In genomic region chr6:77694093-77694492, GRCm38 (mm10) we compare ENCODE assay signal across 20 mouse cellular contexts.
DNase-seq lines count a peak whose midpoint lies in the region; ATAC-seq and TF ChIP-seq lines count a peak whose summit lies in the region.
"Had no signal": no experiment of that assay in that cellular context is flagged by ENCODE, and none has a peak within 500 bp of the region (broad histone marks: within the 10 kb centered on the region; RNA-seq: fewer than 3 reads in every experiment).

No protein-coding gene starts in this region.

- no peak overlapping the region for H3K4me3 ChIP-seq in forebrain, embryonic 15.5 days
- no peak overlapping the region for H3K4me3 ChIP-seq in forebrain, embryonic 10.5 days
- H3K4me3 ChIP-seq in lung, embryonic 14.5 days (ENCODE audit: low read depth, low read length): no peak overlapping the region
- H3K4me3 ChIP-seq: erythroblast, embryonic 14.5 days; heart, embryonic 13.5 days; intestine, embryonic 15.5 days; limb, embryonic 10.5 days; liver, embryonic 13.5 days; neural tube, embryonic 12.5 days had no signal

- no peaks in the 10 kb centered on the region for H3K36me3 ChIP-seq in forebrain, embryonic 15.5 days
- no peaks in the 10 kb centered on the region for H3K36me3 ChIP-seq in forebrain, embryonic 10.5 days (replicated peaks)
- H3K36me3 ChIP-seq in lung, embryonic 14.5 days (ENCODE audit: insufficient read depth): no peaks in the 10 kb centered on the region
- H3K36me3 ChIP-seq: G1E; heart, embryonic 13.5 days; intestine, embryonic 15.5 days; limb, embryonic 10.5 days; liver, embryonic 13.5 days; neural tube, embryonic 12.5 days had no signal

- no peak for TF ChIP-seq CTCF in lung, embryonic 14.5 days (IDR thresholded peaks at IDR 0.05; ENCODE audit: low read depth)

- H3K4me2 ChIP-seq in forebrain, embryonic 15.5 days (replicated peaks): no peak overlapping the region
- H3K4me2 ChIP-seq in lung, embryonic 14.5 days: no peak overlapping the region
- H3K4me2 ChIP-seq: heart, embryonic 13.5 days; intestine, embryonic 15.5 days; liver, embryonic 13.5 days; neural tube, embryonic 12.5 days had no signal

- H3K9me3 ChIP-seq in forebrain, embryonic 15.5 days: no peaks in the 10 kb centered on the region
- H3K9me3 ChIP-seq in forebrain, embryonic 10.5 days: no peaks in the 10 kb centered on the region
- H3K9me3 ChIP-seq in lung, embryonic 14.5 days (ENCODE audit: low read depth, low read length): no peaks in the 10 kb centered on the region
- H3K9me3 ChIP-seq: heart, embryonic 13.5 days; intestine, embryonic 15.5 days; limb, embryonic 10.5 days; liver, embryonic 13.5 days; neural tube, embryonic 12.5 days had no signal

- ATAC-seq in forebrain, embryonic 15.5 days (replicated peaks): peak; percentile 55
- ATAC-seq in lung, embryonic 14.5 days (ENCODE audit: insufficient read depth): no peak
- ATAC-seq: intestine, embryonic 15.5 days had no signal

- intact Hi-C loops in left cerebral cortex, postnatal 14 days (cut with DNase I): no loop called here

- H3K9ac ChIP-seq in forebrain, embryonic 15.5 days (replicated peaks): no peak overlapping the region
- H3K9ac ChIP-seq in lung, embryonic 14.5 days: no peak overlapping the region
- H3K9ac ChIP-seq: heart, embryonic 13.5 days; intestine, embryonic 15.5 days; liver, embryonic 13.5 days; neural tube, embryonic 12.5 days had no signal

- H3K27me3 ChIP-seq in forebrain, embryonic 15.5 days: no peaks in the 10 kb centered on the region
- H3K27me3 ChIP-seq in forebrain, embryonic 10.5 days (ENCODE audit: poor library complexity, severe bottlenecking): no peaks in the 10 kb centered on the region
- no peaks in the 10 kb centered on the region for H3K27me3 ChIP-seq in lung, embryonic 14.5 days (ENCODE audit: insufficient read depth, low read length)
- H3K27me3 ChIP-seq: heart, embryonic 13.5 days; intestine, embryonic 15.5 days; liver, embryonic 13.5 days; neural tube, embryonic 12.5 days had no signal

- H3K4me1 ChIP-seq in forebrain, embryonic 15.5 days: peaks cover 7% of the 10 kb centered on the region; the same call in 1 of the 2 replicates
- no peaks in the 10 kb centered on the region for H3K4me1 ChIP-seq in forebrain, embryonic 10.5 days
- no peaks in the 10 kb centered on the region for H3K4me1 ChIP-seq in lung, embryonic 14.5 days (ENCODE audit: insufficient read depth)
- H3K4me1 ChIP-seq: heart, embryonic 13.5 days; intestine, embryonic 15.5 days; limb, embryonic 10.5 days; liver, embryonic 13.5 days; neural tube, embryonic 12.5 days had no signal

- no peak for DNase-seq in forebrain, embryonic 10.5 days (ENCODE audit: extremely low spot score, low spot score)
- peak; percentile 11 for DNase-seq in lung, embryonic 14.5 days
- no peak for DNase-seq in lung, adult 18-20 months
- DNase-seq in brain, embryonic 18.5 days (ENCODE audit: low read depth, low spot score): peak; percentile 66
- DNase-seq in left cerebral cortex, postnatal 14 days (ENCODE audit: low spot score in 2 of 2): peak; percentile 38 to 58
- no peak for DNase-seq in adrenal gland, adult 2 months
- no peak for DNase-seq in retina, postnatal 1 day
- DNase-seq: adrenal gland, postnatal 36 days; cerebellum, adult 11 months; gastrocnemius, postnatal 25 days; kidney, postnatal 10 days; liver, embryonic 13.5 days; midbrain, embryonic 14.5 days had no signal

- peak overlapping the region; percentile 78 for H3K27ac ChIP-seq in forebrain, embryonic 15.5 days (replicated peaks)
- H3K27ac ChIP-seq in forebrain, embryonic 10.5 days: no peak overlapping the region
- H3K27ac ChIP-seq in lung, embryonic 14.5 days (ENCODE audit: low read depth): no peak overlapping the region
- H3K27ac ChIP-seq: heart, embryonic 13.5 days; intestine, embryonic 15.5 days; limb, embryonic 10.5 days; liver, embryonic 13.5 days; neural tube, embryonic 12.5 days had no signal

Comparison
In these comparisons a context has a peak if more than half of its experiments do, and no peak if none do; other contexts are left out.
1. DNase-seq: peak in lung, embryonic 14.5 days (single experiment), brain, embryonic 18.5 days (single experiment) and left cerebral cortex, postnatal 14 days (2 of 2); none in forebrain, embryonic 10.5 days (single experiment), lung, adult 18-20 months (0 of 2), adrenal gland, adult 2 months (single experiment) and retina, postnatal 1 day (single experiment).